In genomic region chr12:24630220-24630619, GRCm38 (mm10) we compare ENCODE assay signal across 9 mouse cellular contexts. TPM values are rescaled to one million over a fixed set of nuclear protein-coding genes. Genes with fewer than 3 reads are reported as not detected.
DNase-seq lines count a peak whose midpoint lies in the region; ATAC-seq and TF ChIP-seq lines count a peak whose summit lies in the region.
"Had no signal": no experiment of that assay in that cellular context is flagged by ENCODE, and none has a peak within 500 bp of the region (broad histone marks: within the 10 kb centered on the region; RNA-seq: fewer than 3 reads in every experiment).

No protein-coding gene starts in this region.

- peak; percentile 21 to 62 (median 28); a peak in 5 of 6 replicates for TF ChIP-seq CTCF in MEL (IDR thresholded peaks at IDR 0.05 in 2 of 3, conservative IDR thresholded peaks at IDR 0.05 in 1 of 3; ENCODE audit: control insufficient read depth in 1 of 3, insufficient read depth in 1 of 3, low read depth in 2 of 3, low read length in 3 of 3, poor library complexity in 1 of 3, severe bottlenecking in 1 of 3)

- H3K9me3 ChIP-seq in MEL (replicated peaks; ENCODE audit: insufficient read depth, low read length) = no peaks in the 10 kb centered on the region
- H3K9me3 ChIP-seq in embryonic facial prominence, embryonic 14.5 days (ENCODE audit: control insufficient read depth, low read length) = no peaks in the 10 kb centered on the region
- no peaks in the 10 kb centered on the region for H3K9me3 ChIP-seq in liver, embryonic 11.5 days (ENCODE audit: control insufficient read depth, low read length)
- no peaks in the 10 kb centered on the region for H3K9me3 ChIP-seq in neural tube, embryonic 15.5 days (replicated peaks)
- H3K9me3 ChIP-seq: limb, embryonic 13.5 days had no signal

- H3K79me2 ChIP-seq in MEL (ENCODE audit: control insufficient read depth, insufficient read depth, low read length, poor library complexity) = no peaks in the 10 kb centered on the region

- peaks cover 5 to 23% of the 10 kb centered on the region in 2 experiments; a peak in 3 of 4 replicates for H3K4me1 ChIP-seq in MEL (ENCODE audit: control insufficient read depth in 1 of 2, insufficient read depth in 2 of 2, low read length in 2 of 2)
- H3K4me1 ChIP-seq in embryonic facial prominence, embryonic 14.5 days (ENCODE audit: control insufficient read depth, insufficient read depth, low read length) = no peaks in the 10 kb centered on the region
- peaks cover 15% of the 10 kb centered on the region for H3K4me1 ChIP-seq in liver, embryonic 11.5 days (replicated peaks; ENCODE audit: control insufficient read depth, insufficient read depth, low read length)
- H3K4me1 ChIP-seq in neural tube, embryonic 15.5 days = no peaks in the 10 kb centered on the region

- no peak for TF ChIP-seq POLR2A in MEL (IDR thresholded peaks at IDR 0.05; ENCODE audit: control insufficient read depth in 1 of 2, insufficient read depth in 1 of 2, low read depth in 1 of 2, low read length in 2 of 2, poor library complexity in 1 of 2)

- ATAC-seq in embryonic facial prominence, embryonic 14.5 days (ENCODE audit: low read depth) = no peak
- ATAC-seq in liver, embryonic 11.5 days (replicated peaks; ENCODE audit: low FRiP score) = 0 out of 2 replicates have a peak, but pooled peaks have one; percentile 33
- no peak for ATAC-seq in neural tube, embryonic 15.5 days (ENCODE audit: low FRiP score)

- 74% methylated on average over 1 of the region's 1 CpGs for WGBS in embryonic facial prominence, embryonic 14.5 days
- WGBS in liver, embryonic 11.5 days = 70% methylated on average over 1 of the region's 1 CpGs
- WGBS in neural tube, embryonic 15.5 days = 82% methylated on average over 1 of the region's 1 CpGs

- H3K9ac ChIP-seq in MEL (ENCODE audit: control insufficient read depth, low read depth, low read length, poor library complexity, severe bottlenecking) = no peak overlapping the region
- H3K9ac ChIP-seq in embryonic facial prominence, embryonic 14.5 days (ENCODE audit: low read depth, low read length) = no peak overlapping the region
- H3K9ac ChIP-seq in liver, embryonic 11.5 days (ENCODE audit: low read depth, low read length) = no peak overlapping the region
- H3K9ac ChIP-seq in neural tube, embryonic 15.5 days (replicated peaks) = no peak overlapping the region
- H3K9ac ChIP-seq: limb, embryonic 13.5 days had no signal

- H3K27me3 ChIP-seq in MEL (ENCODE audit: control insufficient read depth in 1 of 2, insufficient read depth in 2 of 2, low read length in 2 of 2) = no peaks in the 10 kb centered on the region
- no peaks in the 10 kb centered on the region for H3K27me3 ChIP-seq in embryonic facial prominence, embryonic 14.5 days (replicated peaks; ENCODE audit: control insufficient read depth, insufficient read depth, low read length)
- H3K27me3 ChIP-seq in liver, embryonic 11.5 days (replicated peaks; ENCODE audit: control insufficient read depth, insufficient read depth, low read length) = no peaks in the 10 kb centered on the region
- H3K27me3 ChIP-seq in neural tube, embryonic 15.5 days (replicated peaks) = no peaks in the 10 kb centered on the region
- H3K27me3 ChIP-seq: limb, embryonic 13.5 days had no signal

- no peak overlapping the region for H3K4me2 ChIP-seq in embryonic facial prominence, embryonic 14.5 days (ENCODE audit: low read depth, low read length)
- no peak overlapping the region for H3K4me2 ChIP-seq in liver, embryonic 11.5 days
- no peak overlapping the region for H3K4me2 ChIP-seq in neural tube, embryonic 15.5 days
- H3K4me2 ChIP-seq: limb, embryonic 13.5 days had no signal

- H3K4me3 ChIP-seq in MEL (ENCODE audit: control insufficient read depth in 1 of 2, insufficient read depth in 1 of 2, low read depth in 2 of 2, low read length in 2 of 2) = no peak overlapping the region
- no peak overlapping the region for H3K4me3 ChIP-seq in embryonic facial prominence, embryonic 14.5 days (ENCODE audit: low read depth, low read length)
- no peak overlapping the region for H3K4me3 ChIP-seq in liver, embryonic 11.5 days (ENCODE audit: low read depth, low read length)
- H3K4me3 ChIP-seq in neural tube, embryonic 15.5 days (replicated peaks) = no peak overlapping the region
- H3K4me3 ChIP-seq: limb, embryonic 13.5 days had no signal

- peaks cover 0 to 14% of the 10 kb centered on the region in 2 experiments; a peak in 2 of 4 replicates for H3K36me3 ChIP-seq in MEL (ENCODE audit: control insufficient read depth in 1 of 2, insufficient read depth in 2 of 2, low read length in 2 of 2)
- no peaks in the 10 kb centered on the region for H3K36me3 ChIP-seq in embryonic facial prominence, embryonic 14.5 days (ENCODE audit: control insufficient read depth, insufficient read depth, low read length)
- no peaks in the 10 kb centered on the region for H3K36me3 ChIP-seq in liver, embryonic 11.5 days (ENCODE audit: control insufficient read depth, insufficient read depth, low read length)
- no peaks in the 10 kb centered on the region for H3K36me3 ChIP-seq in neural tube, embryonic 15.5 days
- H3K36me3 ChIP-seq: limb, embryonic 13.5 days had no signal

- DNase-seq in kidney, adult 8-10 months = peak; percentile 49 to 67
- DNase-seq in kidney, adult 11 months = no peak
- DNase-seq in MEL (ENCODE audit: low read depth, low spot score) = peak; percentile 62
- peak; percentile 17 for DNase-seq in embryonic facial prominence, embryonic 14.5 days (ENCODE audit: low spot score)
- DNase-seq in liver, embryonic 11.5 days (ENCODE audit: low spot score) = no peak
- DNase-seq in thymus, postnatal 25 days = peak; percentile 38
- DNase-seq in cerebellum, postnatal 25 days = no peak

- H3K27ac ChIP-seq in MEL (ENCODE audit: control insufficient read depth, low read depth, low read length) = no peak overlapping the region
- no peak overlapping the region for H3K27ac ChIP-seq in embryonic facial prominence, embryonic 14.5 days (replicated peaks; ENCODE audit: low read depth, low read length)
- no peak overlapping the region for H3K27ac ChIP-seq in liver, embryonic 11.5 days (ENCODE audit: low read depth, low read length)
- no peak overlapping the region for H3K27ac ChIP-seq in neural tube, embryonic 15.5 days (replicated peaks)
- H3K27ac ChIP-seq: limb, embryonic 13.5 days had no signal

- peak; percentile 43 for TF ChIP-seq RAD21 in MEL (IDR thresholded peaks at IDR 0.05; ENCODE audit: low read depth, low read length)

- no peak for TF ChIP-seq EP300 in MEL (IDR thresholded peaks at IDR 0.05; ENCODE audit: low read depth in 1 of 2, low read length in 2 of 2)

TF ChIP-seq in MEL, 35 proteins besides CTCF, POLR2A, EP300 and RAD21:
- TF ChIP-seq MXI1 (IDR thresholded peaks at IDR 0.05; ENCODE audit: low read depth, low read length) = no peak
- no peak for TF ChIP-seq NRF1 (IDR thresholded peaks at IDR 0.05; ENCODE audit: insufficient read depth, low read depth, low read length, poor library complexity, severe bottlenecking)
- TF ChIP-seq SMC3 (IDR thresholded peaks at IDR 0.05; ENCODE audit: low read depth, low read length) = peak; percentile 77
- TF ChIP-seq TCF12 (IDR thresholded peaks at IDR 0.05; ENCODE audit: low read depth, low read length) = no peak
- TF ChIP-seq MYC (IDR thresholded peaks at IDR 0.05; ENCODE audit: low read depth, low read length) = 0 out of 2 replicates have a peak, but pooled peaks have one; percentile 27
- TF ChIP-seq E2F4 (IDR thresholded peaks at IDR 0.05; ENCODE audit: borderline replicate concordance, low read depth, low read length) = no peak
- TF ChIP-seq ETS1 (IDR thresholded peaks at IDR 0.05; ENCODE audit: low read depth, low read length) = no peak
- TF ChIP-seq ELF1 (IDR thresholded peaks at IDR 0.05; ENCODE audit: low read depth, low read length) = no peak
- TF ChIP-seq ZC3H11A (IDR thresholded peaks at IDR 0.05; ENCODE audit: low read depth, low read length) = peak; percentile 49
- no peak for TF ChIP-seq POLR2AphosphoS2 (IDR thresholded peaks at IDR 0.05; ENCODE audit: low read length)

RNA-seq across cellular contexts. Expression of gene Klf11, which starts 20.9 kb away (rescaled TPM):
- 1.8 and 2.4 TPM in 2 replicates for total RNA-seq in MEL (2012; rRNA removed)
- polyA plus RNA-seq in MEL (2012; ENCODE audit: insufficient read depth in 1 of 2, insufficient read length in 2 of 2, low read depth in 1 of 2, low replicate concordance in 2 of 2, missing spikeins in 1 of 2) = 1 to 10 TPM in 1 of 2 experiments, not detected in 1; 7.2 TPM
- polyA plus RNA-seq in embryonic facial prominence, embryonic 14.5 days (2014; fragmentation: Nextera tagmentation; extraction: Ambion mirVana) = 12.1 and 16.3 TPM in 2 replicates
- polyA plus RNA-seq in liver, embryonic 11.5 days (2014; fragmentation: Nextera tagmentation; extraction: Ambion mirVana) = 8.7 and 12.1 TPM in 2 replicates
- 11.3 and 11.4 TPM in 2 replicates for polyA plus RNA-seq in neural tube, embryonic 15.5 days (2015; fragmentation: Nextera tagmentation; extraction: Ambion mirVana)

RNA-seq across cellular contexts. Expression of gene Cys1, which starts 51.4 kb away (rescaled TPM):
- total RNA-seq in MEL (2012; rRNA removed) = not detected in 2 replicates
- polyA plus RNA-seq in MEL (2012; ENCODE audit: insufficient read depth in 1 of 2, insufficient read length in 2 of 2, low read depth in 1 of 2, low replicate concordance in 2 of 2, missing spikeins in 1 of 2) = not detected
- 6.1 and 7.1 TPM in 2 replicates for polyA plus RNA-seq in embryonic facial prominence, embryonic 14.5 days (2014; fragmentation: Nextera tagmentation; extraction: Ambion mirVana)
- polyA plus RNA-seq in liver, embryonic 11.5 days (2014; fragmentation: Nextera tagmentation; extraction: Ambion mirVana) = 0.49 and 1.1 TPM in 2 replicates
- 1.4 and 2.1 TPM in 2 replicates for polyA plus RNA-seq in neural tube, embryonic 15.5 days (2015; fragmentation: Nextera tagmentation; extraction: Ambion mirVana)

RNA-seq across cellular contexts. Expression of gene Grhl1, which starts 58.1 kb away (rescaled TPM):
- total RNA-seq in MEL (2012; rRNA removed) = 0.50 and 0.69 TPM in 2 replicates
- polyA plus RNA-seq in MEL (2012; ENCODE audit: insufficient read depth in 1 of 2, insufficient read length in 2 of 2, low read depth in 1 of 2, low replicate concordance in 2 of 2, missing spikeins in 1 of 2) = 1 to 10 TPM in 1 of 2 experiments, not detected in 1; 1.3 TPM
- polyA plus RNA-seq in embryonic facial prominence, embryonic 14.5 days (2014; fragmentation: Nextera tagmentation; extraction: Ambion mirVana) = 11.5 and 12.0 TPM in 2 replicates
- polyA plus RNA-seq in liver, embryonic 11.5 days (2014; fragmentation: Nextera tagmentation; extraction: Ambion mirVana) = 0.36 and 0.42 TPM in 2 replicates
- polyA plus RNA-seq in neural tube, embryonic 15.5 days (2015; fragmentation: Nextera tagmentation; extraction: Ambion mirVana) = 0.63 and 1.3 TPM in 2 replicates

Comparison
In these comparisons a context has a peak if more than half of its experiments do, and no peak if none do; other contexts are left out.
1. DNase-seq: peak in kidney, adult 8-10 months (2 of 2), MEL (single experiment), embryonic facial prominence, embryonic 14.5 days (single experiment) and thymus, postnatal 25 days (single experiment); none in kidney, adult 11 months (single experiment), liver, embryonic 11.5 days (single experiment) and cerebellum, postnatal 25 days (0 of 2).